Mouse (Mus musculus) yolk sac, embryonic 10.5 days (tissue): ENCODE measurements around the gene Vma21.

ENCODE experiments used
- DNase-seq: peaks from one replicate; pipeline ENCODE4 v3.0.0-alpha.2; 2017; ENCODE audit warnings: low spot score

Gene Vma21

GRCm38 (mm10) chrX:71815631-71816345, at the start of gene Vma21:
Gene Vma21 (plus strand): TSS chrX:71815924.
- DNase-seq: no peak

- peak; percentile 14 for DNase-seq
Measured at GRCm38 (mm10) chrX:71767909-71768308, 47.8 kb upstream of the Vma21 start.

GRCm38 (mm10) chrX:71791106-71791505, 24.6 kb upstream of the Vma21 start:
- DNase-seq: no peak

- no peak for DNase-seq
Measured at GRCm38 (mm10) chrX:71797766-71798165, 18.0 kb upstream of the Vma21 start.

GRCm38 (mm10) chrX:71798883-71799282, 16.8 kb upstream of the Vma21 start:
- peak; percentile 1 for DNase-seq

GRCm38 (mm10) chrX:71811966-71812835, 3.5 kb upstream of the Vma21 start:
- peak; percentile 27 for DNase-seq

- peak; percentile 75 for DNase-seq
Measured at GRCm38 (mm10) chrX:71816401-71816857, 705 bp downstream of the Vma21 start.

GRCm38 (mm10) chrX:71816931-71817361, 1.2 kb downstream of the Vma21 start:
- DNase-seq: peak; percentile 1

GRCm38 (mm10) chrX:71838911-71839310, 23.2 kb downstream of the Vma21 start:
- DNase-seq: no peak

GRCm38 (mm10) chrX:71846696-71847095, 31.0 kb downstream of the Vma21 start:
- no peak for DNase-seq

GRCm38 (mm10) chrX:71853798-71854197, 38.1 kb downstream of the Vma21 start:
- DNase-seq: no peak
